Mouse (Mus musculus) CH12.LX (cell line): ENCODE data around the gene Lrp3. TPM values are rescaled to one million over a fixed set of nuclear protein-coding genes. Genes with fewer than 3 reads are reported as not detected.

Experiments
- DNase-seq: peaks from one replicate; pipeline ENCODE4 v3.0.0-alpha.2; 2013; ENCODE audit errors: extremely low read depth
- H3K27ac ChIP-seq: 2 replicates; pipeline ENCODE4 v1.5.1; 2012; ENCODE audit warnings: low read depth, mild to moderate bottlenecking, control low read depth, moderate library complexity; ENCODE audit not compliant: insufficient read depth
- H3K27me3 ChIP-seq: replicated peaks from 2 replicates; pipeline ENCODE3; 2012; ENCODE audit warnings: inconsistent platforms
- H3K36me3 ChIP-seq, 2 experiments: replicated peaks in 1 of 2; 2 replicates each; pipeline versions ENCODE3 to v1.6.1; 2012; ENCODE audit warnings: inconsistent platforms in 1 of 2, low read length in 1 of 2, mild to moderate bottlenecking in 1 of 2, mixed read lengths in 1 of 2, moderate library complexity in 1 of 2; ENCODE audit not compliant: control insufficient read depth in 1 of 2, insufficient read depth in 1 of 2
- H3K4me1 ChIP-seq, 2 experiments: 2 replicates each; pipeline ENCODE4 v1.6.1; 2012; ENCODE audit warnings: inconsistent platforms in 1 of 2, moderate library complexity in 1 of 2; ENCODE audit not compliant: insufficient read depth in 2 of 2, control insufficient read depth in 1 of 2
- H3K4me2 ChIP-seq: 2 replicates; pipeline ENCODE4 v1.6.1; 2012; ENCODE audit warnings: low read depth, mild to moderate bottlenecking, control low read depth; ENCODE audit not compliant: poor library complexity, insufficient read depth, severe bottlenecking
- H3K4me3 ChIP-seq, 3 experiments: fragments of 150-350 bp in 1 of 3; sonication (generic) in 1 of 3; replicated peaks in 1 of 3; 2 replicates each; pipeline versions ENCODE3 to v1.5.1; 2011 to 2012; ENCODE audit warnings: low read depth in 2 of 3, low read length in 2 of 3, mild to moderate bottlenecking in 2 of 3, moderate library complexity in 2 of 3, control low read depth in 1 of 3, improper control_type of control experiment in 1 of 3, inconsistent platforms in 1 of 3, mixed read lengths in 1 of 3; ENCODE audit not compliant: poor library complexity in 1 of 3
- H3K79me2 ChIP-seq: replicated peaks from 2 replicates; pipeline ENCODE4 v1.6.1; 2012; ENCODE audit warnings: mild to moderate bottlenecking, moderate library complexity; ENCODE audit not compliant: control insufficient read depth, poor library complexity, insufficient read depth, severe bottlenecking; ENCODE audit errors: extremely low read depth
- H3K9ac ChIP-seq: 2 replicates; pipeline ENCODE4 v1.6.1; 2012; ENCODE audit warnings: low read depth, mild to moderate bottlenecking, control low read depth, moderate library complexity; ENCODE audit not compliant: insufficient read depth
- H3K9me3 ChIP-seq: replicated peaks from 2 replicates; pipeline ENCODE3; 2012; ENCODE audit warnings: low read length, inconsistent platforms, mixed read lengths
- BHLHE40 ChIP-seq: IDR thresholded peaks from 2 replicates; pipeline ENCODE4 v1.6.1; 2011; ENCODE audit warnings: mild to moderate bottlenecking, low read depth, low read length, improper control_type of control experiment
- CHD2 ChIP-seq: IDR thresholded peaks from 2 replicates; pipeline ENCODE4 v1.6.1; 2011; ENCODE audit warnings: low read length, improper control_type of control experiment
- E2F4 ChIP-seq: IDR thresholded peaks from 2 replicates; pipeline ENCODE4 v1.6.1; 2011; ENCODE audit warnings: low read depth, low read length, improper control_type of control experiment; ENCODE audit not compliant: insufficient replicate concordance
- ETS1 ChIP-seq: conservative IDR thresholded peaks from 2 replicates; pipeline ENCODE4 v1.6.1; 2012; ENCODE audit warnings: low read depth, mild to moderate bottlenecking, inconsistent platforms, low read length, improper control_type of control experiment, moderate library complexity
- KAT2A ChIP-seq: IDR thresholded peaks from 2 replicates; pipeline ENCODE4 v1.6.1; 2012; ENCODE audit warnings: low read length, improper control_type of control experiment, inconsistent platforms; ENCODE audit not compliant: insufficient replicate concordance
- MEF2A ChIP-seq: IDR thresholded peaks from 2 replicates; pipeline ENCODE4 v1.6.1; 2014; ENCODE audit warnings: low read depth, mild to moderate bottlenecking, inconsistent platforms, low read length, improper control_type of control experiment, borderline replicate concordance
- NRF1 ChIP-seq: IDR thresholded peaks from 2 replicates; pipeline ENCODE4 v1.6.1; 2014; ENCODE audit warnings: low read depth, mild to moderate bottlenecking, inconsistent platforms, low read length, improper control_type of control experiment, moderate library complexity
- PAX5 ChIP-seq: IDR thresholded peaks from 2 replicates; pipeline ENCODE4 v1.6.1; 2012; ENCODE audit warnings: low read length, inconsistent platforms, mixed read lengths
- RCOR1 ChIP-seq: conservative IDR thresholded peaks from 2 replicates; pipeline ENCODE4 v1.6.1; 2012; ENCODE audit warnings: low read depth, mild to moderate bottlenecking, inconsistent platforms, low read length, improper control_type of control experiment
- SMC3 ChIP-seq: IDR thresholded peaks from 2 replicates; pipeline ENCODE4 v1.6.1; 2011; ENCODE audit warnings: low read depth, low read length, improper control_type of control experiment
- TCF12 ChIP-seq: IDR thresholded peaks from 2 replicates; pipeline ENCODE4 v1.6.1; 2014; ENCODE audit warnings: low read depth, mild to moderate bottlenecking, inconsistent platforms, low read length, improper control_type of control experiment
- UBTF ChIP-seq: IDR thresholded peaks from 2 replicates; pipeline ENCODE4 v1.6.1; 2012; ENCODE audit warnings: low read depth, mild to moderate bottlenecking, inconsistent platforms, low read length, improper control_type of control experiment, moderate library complexity
- USF1 ChIP-seq: IDR thresholded peaks from 2 replicates; pipeline ENCODE4 v1.6.1; 2014; ENCODE audit warnings: low read depth, mild to moderate bottlenecking, inconsistent platforms, low read length, improper control_type of control experiment
- USF2 ChIP-seq: conservative IDR thresholded peaks from 2 replicates; pipeline ENCODE4 v1.6.1; 2011; ENCODE audit warnings: low read depth, low read length, improper control_type of control experiment
- ZMIZ1 ChIP-seq: IDR thresholded peaks from 2 replicates; pipeline ENCODE4 v1.6.1; 2012; ENCODE audit warnings: low read depth, mild to moderate bottlenecking, inconsistent platforms, low read length, improper control_type of control experiment
- dilution Hi-C: fragments of 300-500 bp; cut with MboI; formaldehyde crosslinking; loops from 2 replicates; pipeline ENCODE4 v1.14.3; 2020; ENCODE audit warnings: low sequenced_read_pairs; ENCODE audit not compliant: extremely low pct_unique_long_range_greater_than_20kb, extremely low pct_ligation_motif_present
- in situ Hi-C: fragments of 300-500 bp; cut with MboI; formaldehyde crosslinking; loops from 3 replicates; pipeline ENCODE4 v1.14.3; 2019; ENCODE audit warnings: low sequenced_read_pairs, low pct_ligation_motif_present, low pct_unique_long_range_greater_than_20kb, mixed read lengths
- polyA plus RNA-seq: library from polyadenylated mRNA; unstranded; fragments of >175 nt; gene quantifications from 2 replicates; pipeline ENCODE4 v1.2.1, GENCODE M21; 2012; ENCODE audit warnings: low read depth; ENCODE audit not compliant: insufficient read length
- total RNA-seq, 2 experiments: library from RNA; depleted of rRNA; stranded (reverse); fragments of 300-350 nt in 1 of 2; fragments of >200 nt in 1 of 2; gene quantifications; 2 replicates each; pipeline ENCODE4 v1.2.3; 2012 to 2014

Lrp3 gene
- total and polyA plus RNA-seq, 3 experiments, result not detected

DNA sequence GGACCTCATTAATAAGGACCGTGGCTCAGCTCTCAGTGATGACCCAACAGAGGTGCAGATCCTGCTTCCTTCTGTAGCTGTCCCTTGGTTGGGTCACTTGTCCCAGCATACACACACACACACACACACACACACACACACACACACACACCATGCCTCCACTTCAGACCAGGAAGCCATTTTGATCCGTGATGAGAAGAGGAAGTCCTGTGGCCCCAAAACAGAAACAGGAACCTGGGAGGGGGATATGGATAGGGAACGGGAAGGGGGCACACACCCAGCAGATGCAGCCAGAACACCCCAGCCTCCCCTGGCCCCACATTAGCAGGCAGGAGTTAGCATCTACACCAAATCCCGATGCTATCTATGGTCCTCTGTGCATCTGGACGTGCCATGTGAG is 64.4 kb downstream of the Lrp3 start:
- in situ Hi-C loops, result no loop called here
- dilution Hi-C loops, result no loop called here
- Histone ChIP-seq H3K9me3 (no peaks in the 10 kb centered on the region), H3K4me1 (peaks cover 9 to 30% of the 10 kb centered on the region in 2 experiments; a peak in 3 of 4 replicates), H3K4me2 (no peak overlapping the region), H3K27ac (no peak overlapping the region), H3K4me3 (no peak overlapping the region), H3K79me2 (no peaks in the 10 kb centered on the region), H3K36me3 (no peaks in the 10 kb centered on the region), H3K9ac (no peak overlapping the region), H3K27me3 (no peaks in the 10 kb centered on the region)
- no peak for TF ChIP-seq BHLHE40
- no peak for TF ChIP-seq PAX5
- no peak for TF ChIP-seq ZMIZ1
- no peak for TF ChIP-seq RCOR1
- TF ChIP-seq TCF12, result no peak
- TF ChIP-seq MEF2A, result no peak
- TF ChIP-seq USF2, result no peak
- TF ChIP-seq SMC3, result no peak
- no peak for TF ChIP-seq E2F4
- TF ChIP-seq USF1, result no peak
- TF ChIP-seq NRF1, result no peak
- no peak for TF ChIP-seq CHD2
- TF ChIP-seq KAT2A, result no peak
- TF ChIP-seq UBTF, result no peak
- no peak for TF ChIP-seq ETS1
- no peak for DNase-seq

Other genes starting within 250 kb of the Lrp3 start
- gene Cebpg, start 158.9 kb downstream of the Lrp3 start, total RNA-seq (2012; rRNA removed), result 23.6 and 34.6 TPM in 2 replicates
- gene Cebpg, start 158.9 kb downstream of the Lrp3 start, total RNA-seq (2014; rRNA removed), result 25.3 and 27.0 TPM in 2 replicates
- gene Cebpg, start 158.9 kb downstream of the Lrp3 start, polyA plus RNA-seq, result 19.9 and 23.5 TPM in 2 replicates
- gene Cebpa, start 96.2 kb downstream of the Lrp3 start, total RNA-seq (2012; rRNA removed), result not detected in 2 replicates
- not detected in 2 replicates for gene Cebpa, start 96.2 kb downstream of the Lrp3 start, total RNA-seq (2014; rRNA removed)
- gene Cebpa, start 96.2 kb downstream of the Lrp3 start, polyA plus RNA-seq, result not detected in 2 replicates
- gene Slc7a10, start 29.1 kb downstream of the Lrp3 start, total RNA-seq (2012; rRNA removed), result not detected in 2 replicates
- gene Slc7a10, start 29.1 kb downstream of the Lrp3 start, total RNA-seq (2014; rRNA removed), result not detected in 2 replicates
- not detected in 2 replicates for gene Slc7a10, start 29.1 kb downstream of the Lrp3 start, polyA plus RNA-seq
- 6.9 and 7.9 TPM in 2 replicates for gene Gpatch1, start 102.9 kb upstream of the Lrp3 start, total RNA-seq (2012; rRNA removed)
- gene Gpatch1, start 102.9 kb upstream of the Lrp3 start, total RNA-seq (2014; rRNA removed), result 4.2 and 4.3 TPM in 2 replicates
- 13.8 and 14.2 TPM in 2 replicates for gene Gpatch1, start 102.9 kb upstream of the Lrp3 start, polyA plus RNA-seq
- 0.13 and 0.25 TPM in 2 replicates for gene Rhpn2, start 118.7 kb upstream of the Lrp3 start, total RNA-seq (2012; rRNA removed)
- 0.14 and 0.17 TPM in 2 replicates for gene Rhpn2, start 118.7 kb upstream of the Lrp3 start, total RNA-seq (2014; rRNA removed)
- 0.34 and 0.63 TPM in 2 replicates for gene Rhpn2, start 118.7 kb upstream of the Lrp3 start, polyA plus RNA-seq
- 17.6 and 24.1 TPM in 2 replicates for gene Faap24, start 181.3 kb upstream of the Lrp3 start, total RNA-seq (2012; rRNA removed)
- 20.2 and 23.1 TPM in 2 replicates for gene Faap24, start 181.3 kb upstream of the Lrp3 start, total RNA-seq (2014; rRNA removed)
- 50.7 and 55.1 TPM in 2 replicates for gene Faap24, start 181.3 kb upstream of the Lrp3 start, polyA plus RNA-seq
- 11.8 and 12.6 TPM in 2 replicates for gene Cep89, start 181.5 kb upstream of the Lrp3 start, total RNA-seq (2012; rRNA removed)
- 5.2 and 6.7 TPM in 2 replicates for gene Cep89, start 181.5 kb upstream of the Lrp3 start, total RNA-seq (2014; rRNA removed)
- gene Cep89, start 181.5 kb upstream of the Lrp3 start, polyA plus RNA-seq, result 25.4 and 28.7 TPM in 2 replicates
- gene Slc7a9, start 233.3 kb upstream of the Lrp3 start, total RNA-seq (2012; rRNA removed), result not detected in 2 replicates
- not detected in 2 replicates for gene Slc7a9, start 233.3 kb upstream of the Lrp3 start, total RNA-seq (2014; rRNA removed)
- gene Slc7a9, start 233.3 kb upstream of the Lrp3 start, polyA plus RNA-seq, result not detected in 2 replicates